Mouse (Mus musculus) embryonic facial prominence, embryonic 10.5 days (tissue): Measurements from ENCODE around the gene Phactr1. TPM values are rescaled to one million over a fixed set of nuclear protein-coding genes. Genes with fewer than 3 reads are reported as not detected.

Experiments
- DNase-seq: peaks from one replicate; pipeline ENCODE4 v3.0.0-alpha.2; 2017; ENCODE audit warnings: low spot score
- H3K27ac ChIP-seq: fragments of 300-500 bp; sonication (generic); replicated peaks from 2 replicates; pipeline ENCODE4 v1.5.1; 2016; ENCODE audit warnings: mild to moderate bottlenecking
- H3K27me3 ChIP-seq: fragments of 300-500 bp; sonication (generic); replicated peaks from 2 replicates; pipeline ENCODE4 v1.6.1; 2016; ENCODE audit warnings: low read depth, mild to moderate bottlenecking; ENCODE audit not compliant: poor library complexity, severe bottlenecking
- H3K36me3 ChIP-seq: fragments of 300-500 bp; sonication (generic); replicated peaks from 2 replicates; pipeline ENCODE4 v1.6.1; 2016; ENCODE audit warnings: mild to moderate bottlenecking, moderate library complexity
- H3K4me1 ChIP-seq: fragments of 300-500 bp; sonication (generic); 2 replicates; pipeline ENCODE4 v1.6.1; 2016
- H3K4me3 ChIP-seq: fragments of 300-500 bp; sonication (generic); 2 replicates; pipeline ENCODE4 v1.5.1; 2016; ENCODE audit warnings: mild to moderate bottlenecking, moderate library complexity
- H3K9me3 ChIP-seq: fragments of 300-500 bp; sonication (generic); 2 replicates; pipeline ENCODE4 v1.6.1; 2016; ENCODE audit warnings: mild to moderate bottlenecking
- WGBS: fragments of 180-500 bp; shearing (Covaris S2); methylation state at CpG from one replicate; pipeline ENCODE4 v1.1.7; 2016; 5-methylcytosine and 5-hydroxymethylcytosine counted together
- polyA plus RNA-seq: library from polyadenylated mRNA; unstranded; fragments of >200 nt; fragmentation: Nextera tagmentation; extraction: Ambion mirVana; gene quantifications from 2 replicates; pipeline ENCODE4 v1.2.1, GENCODE M21; 2016

Phactr1 gene
- polyA plus RNA-seq, 1 experiment from 2014 or later: 14.5 TPM

DNA sequence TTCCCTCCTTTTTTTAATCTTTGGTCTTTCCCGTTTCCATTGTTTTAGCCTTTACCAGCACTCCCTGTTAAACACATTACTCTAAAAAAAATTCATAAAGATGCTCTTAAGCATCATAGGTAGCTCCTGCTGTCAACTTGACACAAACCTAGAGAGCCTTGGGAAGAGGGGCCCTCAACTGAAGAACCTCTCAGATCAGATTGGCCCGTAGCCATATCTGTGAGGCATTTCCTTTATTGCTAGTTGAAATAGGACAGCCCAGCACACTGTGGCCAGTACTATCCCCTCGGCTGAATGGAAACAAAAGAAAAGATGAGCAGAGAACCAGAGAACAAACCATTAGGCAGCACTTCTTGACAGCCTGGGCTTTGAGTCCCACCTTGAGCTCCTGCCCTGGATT, 313.9 kb downstream of the Phactr1 start:
- no peaks in the 10 kb centered on the region for H3K36me3 ChIP-seq
- 87% methylated on average over 3 of the region's 3 CpGs for WGBS
- H3K4me1 ChIP-seq: no peaks in the 10 kb centered on the region
- no peaks in the 10 kb centered on the region for H3K27me3 ChIP-seq
- no peak overlapping the region for H3K4me3 ChIP-seq
- no peak for DNase-seq
- 0 out of 2 replicates have a peak, but pooled peaks cover 2% of the 10 kb centered on the region for H3K9me3 ChIP-seq
- H3K27ac ChIP-seq: no peak overlapping the region

DNA sequence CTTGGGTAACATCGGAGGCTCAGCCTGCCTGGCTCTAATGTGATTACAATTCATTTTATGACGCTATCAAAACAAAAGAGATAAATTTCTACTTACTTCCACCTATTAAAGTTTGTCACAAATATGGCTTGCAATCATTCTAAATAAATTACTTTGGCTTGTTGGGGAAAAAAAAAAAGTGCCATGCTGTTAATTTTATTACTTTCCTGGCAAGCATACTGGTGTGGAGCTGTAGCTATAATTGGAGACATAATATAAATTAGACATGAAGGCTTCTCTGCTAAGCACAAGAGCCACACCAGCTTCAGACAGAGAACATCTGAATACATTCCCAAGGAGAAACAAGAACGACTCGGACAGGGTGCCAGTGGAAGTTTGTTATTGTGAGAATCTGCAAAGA, 315.8 kb downstream of the Phactr1 start:
- Histone ChIP-seq H3K27me3 (no peaks in the 10 kb centered on the region), H3K27ac (no peak overlapping the region), H3K4me1 (no peaks in the 10 kb centered on the region), H3K4me3 (no peak overlapping the region), H3K36me3 (no peaks in the 10 kb centered on the region), H3K9me3 (0 out of 2 replicates have a peak, but pooled peaks cover 2% of the 10 kb centered on the region)
- DNase-seq: no peak
- WGBS: 82% methylated on average over 4 of the region's 4 CpGs

DNA sequence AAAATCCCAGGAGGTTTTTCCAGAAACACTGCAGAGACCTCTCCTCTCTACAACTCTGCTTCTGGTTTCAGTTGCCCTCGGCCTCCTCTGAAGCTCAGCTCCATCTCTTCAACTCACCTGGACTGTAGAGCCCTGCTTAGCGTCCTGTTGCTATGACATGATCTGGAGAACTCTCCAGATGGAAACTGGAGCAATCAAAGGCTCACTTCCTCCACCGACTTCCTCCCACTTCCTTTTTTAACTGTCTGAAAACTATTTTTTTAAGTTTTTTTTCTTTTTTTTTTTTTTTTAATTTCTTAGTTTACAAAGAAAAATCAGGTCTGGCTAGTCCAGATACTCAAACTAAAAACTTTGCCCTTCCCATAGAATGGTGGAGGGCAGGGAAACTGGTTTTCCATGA, 318.9 kb downstream of the Phactr1 start:
- Histone ChIP-seq H3K4me1 (0 out of 2 replicates have a peak, but pooled peaks cover under 1% of the 10 kb centered on the region), H3K36me3 (no peaks in the 10 kb centered on the region), H3K9me3 (no peaks in the 10 kb centered on the region), H3K27ac (no peak overlapping the region), H3K27me3 (no peaks in the 10 kb centered on the region), H3K4me3 (no peak overlapping the region)
- 83% methylated on average over 3 of the region's 3 CpGs for WGBS
- no peak for DNase-seq

DNA sequence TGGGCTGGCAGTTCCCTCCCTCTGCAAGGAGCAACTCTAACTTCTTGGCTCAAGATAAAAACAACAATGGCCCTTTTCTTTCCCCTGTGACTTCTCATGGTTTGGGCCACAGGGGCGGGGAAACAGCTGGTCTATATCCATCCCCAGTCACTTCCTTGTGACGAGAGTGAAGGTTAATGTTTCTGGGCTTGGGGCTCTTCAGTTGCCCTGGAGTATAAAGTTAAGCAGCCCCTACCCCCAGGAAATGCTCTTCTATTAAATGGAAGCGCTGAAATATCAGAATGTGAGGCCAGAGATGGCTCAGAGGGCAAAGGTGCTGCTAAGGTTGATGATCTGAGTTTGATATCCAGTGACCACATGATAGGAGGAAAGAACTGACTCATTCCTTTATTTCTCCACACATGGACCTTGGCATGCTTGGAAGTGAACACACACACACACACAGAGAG, 324.7 kb downstream of the Phactr1 start:
- H3K27ac ChIP-seq: 0 out of 2 replicates have a peak overlapping the region, but pooled peaks have one; percentile 2
- no peaks in the 10 kb centered on the region for H3K27me3 ChIP-seq
- no peaks in the 10 kb centered on the region for H3K36me3 ChIP-seq
- H3K9me3 ChIP-seq: no peaks in the 10 kb centered on the region
- DNase-seq: peak; percentile 37
- H3K4me3 ChIP-seq: no peak overlapping the region
- H3K4me1 ChIP-seq: peaks cover 13% of the 10 kb centered on the region
- WGBS: 17% methylated on average over 3 of the region's 3 CpGs

GRCm38 (mm10) chr13:43008466-43008865, 328.0 kb downstream of the Phactr1 start:
- Histone ChIP-seq H3K9me3 (no peaks in the 10 kb centered on the region), H3K36me3 (no peaks in the 10 kb centered on the region), H3K27me3 (no peaks in the 10 kb centered on the region), H3K4me1 (peaks cover 13% of the 10 kb centered on the region), H3K4me3 (no peak overlapping the region), H3K27ac (no peak overlapping the region)
- 81% methylated on average over 5 of the region's 5 CpGs for WGBS
- DNase-seq: no peak

DNA sequence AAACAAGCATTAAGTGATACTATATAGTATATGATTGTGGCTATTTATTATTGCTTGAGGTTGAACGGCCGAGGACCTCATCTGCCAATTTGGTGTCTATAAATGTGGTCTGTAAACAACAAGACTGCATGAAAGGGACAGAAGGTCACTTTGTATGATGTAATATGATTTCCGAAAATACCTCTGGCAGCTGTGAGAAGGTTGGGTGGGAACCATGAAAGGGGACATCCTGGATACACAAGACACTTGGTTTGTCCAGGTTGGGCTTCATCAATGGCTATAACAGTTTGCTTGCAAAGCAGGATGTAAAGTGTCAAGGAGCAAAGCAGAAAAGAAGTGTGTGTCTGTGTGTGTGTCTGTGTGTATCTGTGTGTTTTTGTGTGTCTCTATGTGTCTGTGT, 329.2 kb downstream of the Phactr1 start:
- peaks cover 10% of the 10 kb centered on the region for H3K4me1 ChIP-seq
- no peaks in the 10 kb centered on the region for H3K27me3 ChIP-seq
- WGBS: 91% methylated on average over 3 of the region's 3 CpGs
- no peaks in the 10 kb centered on the region for H3K9me3 ChIP-seq
- H3K36me3 ChIP-seq: no peaks in the 10 kb centered on the region
- H3K27ac ChIP-seq: no peak overlapping the region
- no peak overlapping the region for H3K4me3 ChIP-seq
- DNase-seq: no peak

DNA sequence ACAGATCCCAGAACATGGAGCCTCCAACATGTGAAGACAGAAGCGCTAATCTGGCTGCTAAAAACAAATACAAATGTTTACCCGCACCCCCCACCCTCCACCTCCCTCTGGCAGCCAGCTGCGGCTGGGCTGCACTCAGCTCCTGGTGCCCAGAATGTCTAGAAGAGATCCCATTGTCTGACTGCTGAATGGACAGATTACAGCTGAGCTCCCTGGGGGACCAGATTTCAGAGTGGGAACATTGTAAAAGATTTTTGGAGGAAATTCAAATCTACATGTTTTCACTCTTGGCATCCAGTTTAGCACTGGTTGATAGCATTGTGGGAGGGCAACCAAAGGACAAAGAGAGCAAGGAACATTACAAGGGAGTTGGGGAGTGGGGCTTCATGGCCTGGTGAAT, 331.1 kb downstream of the Phactr1 start:
- Histone ChIP-seq H3K27ac (no peak overlapping the region), H3K27me3 (no peaks in the 10 kb centered on the region), H3K4me3 (no peak overlapping the region), H3K36me3 (no peaks in the 10 kb centered on the region), H3K4me1 (no peaks in the 10 kb centered on the region), H3K9me3 (no peaks in the 10 kb centered on the region)
- WGBS: 48% methylated on average over 3 of the region's 3 CpGs
- DNase-seq: no peak

DNA sequence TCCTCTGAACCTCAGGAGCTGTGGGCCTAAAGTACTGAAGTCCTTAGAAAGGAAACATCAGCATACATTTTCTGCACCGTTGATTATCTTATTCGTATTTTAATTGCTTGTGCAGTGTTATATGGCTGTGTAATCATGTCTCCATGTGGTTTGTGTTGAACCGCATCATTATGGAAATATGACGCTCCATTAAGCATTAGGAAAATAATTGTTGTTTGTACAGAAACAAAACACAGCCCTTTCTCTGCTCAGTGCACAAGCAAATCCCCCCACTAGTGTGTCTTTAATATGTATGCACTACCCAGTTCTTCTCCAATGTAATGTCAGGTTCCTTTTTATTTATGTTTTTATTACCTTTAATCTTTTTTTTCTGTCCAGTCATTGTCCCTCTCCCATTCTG, 333.6 kb downstream of the Phactr1 start:
- H3K27me3 ChIP-seq: no peaks in the 10 kb centered on the region
- no peak overlapping the region for H3K4me3 ChIP-seq
- H3K36me3 ChIP-seq: no peaks in the 10 kb centered on the region
- H3K9me3 ChIP-seq: no peaks in the 10 kb centered on the region
- no peak for DNase-seq
- H3K4me1 ChIP-seq: peaks cover 4% of the 10 kb centered on the region
- WGBS: 91% methylated on average over 4 of the region's 4 CpGs
- no peak overlapping the region for H3K27ac ChIP-seq

DNA sequence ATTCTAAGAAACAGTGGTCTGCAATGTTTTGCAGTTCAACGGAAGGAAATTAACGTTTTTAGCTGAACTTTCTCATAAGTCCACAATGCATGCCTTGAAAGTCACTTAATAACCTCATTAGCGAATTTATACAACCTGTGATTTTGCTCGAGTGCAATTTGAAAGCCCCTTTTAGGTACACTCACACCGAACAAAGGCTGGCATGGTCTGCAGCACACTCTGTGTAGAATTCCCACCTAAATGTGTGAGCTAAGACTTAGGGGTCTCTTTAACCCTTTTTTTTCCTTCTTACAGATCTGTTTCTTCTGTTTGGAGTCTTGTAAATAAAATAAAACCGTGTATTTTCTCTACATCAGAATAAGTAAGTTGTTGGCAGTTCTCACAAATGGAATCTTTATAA, 335.3 kb downstream of the Phactr1 start:
- Histone ChIP-seq H3K9me3 (no peaks in the 10 kb centered on the region), H3K4me3 (no peak overlapping the region), H3K27me3 (no peaks in the 10 kb centered on the region), H3K4me1 (peaks cover 6% of the 10 kb centered on the region), H3K27ac (no peak overlapping the region), H3K36me3 (no peaks in the 10 kb centered on the region)
- no peak for DNase-seq
- 80% methylated on average over 6 of the region's 6 CpGs for WGBS

DNA sequence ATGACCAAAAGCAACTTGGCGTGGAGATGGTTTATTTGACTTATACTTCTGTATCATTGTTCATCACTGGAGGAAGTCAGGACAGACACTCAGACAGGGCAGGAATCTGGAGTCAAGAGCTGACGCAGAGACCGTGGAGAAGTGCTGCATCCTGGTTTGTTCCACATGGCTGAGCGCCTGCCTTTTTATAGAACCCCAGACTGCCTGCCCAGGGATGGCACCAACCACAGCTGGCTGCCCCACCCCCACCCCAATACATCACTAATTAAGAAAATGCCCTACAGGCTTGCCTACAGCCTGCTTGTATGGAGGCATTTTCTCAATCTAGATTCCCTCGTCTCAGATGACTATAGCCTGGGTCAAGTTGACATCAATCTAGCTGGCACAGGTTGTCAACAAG, 338.4 kb downstream of the Phactr1 start:
- no peaks in the 10 kb centered on the region for H3K36me3 ChIP-seq
- no peak for DNase-seq
- peaks cover 6% of the 10 kb centered on the region for H3K4me1 ChIP-seq
- no peaks in the 10 kb centered on the region for H3K9me3 ChIP-seq
- no peak overlapping the region for H3K27ac ChIP-seq
- 73% methylated on average over 5 of the region's 5 CpGs for WGBS
- no peak overlapping the region for H3K4me3 ChIP-seq
- H3K27me3 ChIP-seq: no peaks in the 10 kb centered on the region

GRCm38 (mm10) chr13:43021031-43021430, 340.6 kb downstream of the Phactr1 start:
- no peak overlapping the region for H3K27ac ChIP-seq
- H3K27me3 ChIP-seq: no peaks in the 10 kb centered on the region
- WGBS: 76% methylated on average over 6 of the region's 6 CpGs
- 0 out of 2 replicates have a peak, but pooled peaks cover 4% of the 10 kb centered on the region for H3K9me3 ChIP-seq
- H3K4me1 ChIP-seq: peaks cover 6% of the 10 kb centered on the region
- no peak for DNase-seq
- no peaks in the 10 kb centered on the region for H3K36me3 ChIP-seq
- no peak overlapping the region for H3K4me3 ChIP-seq

- H3K27ac ChIP-seq: no peak overlapping the region
- DNase-seq: no peak
- 86% methylated on average over 5 of the region's 5 CpGs for WGBS
- H3K4me1 ChIP-seq: peaks cover 6% of the 10 kb centered on the region
- H3K27me3 ChIP-seq: no peaks in the 10 kb centered on the region
- H3K4me3 ChIP-seq: no peak overlapping the region
- 0 out of 2 replicates have a peak, but pooled peaks cover 4% of the 10 kb centered on the region for H3K9me3 ChIP-seq
- H3K36me3 ChIP-seq: no peaks in the 10 kb centered on the region
Observed at GRCm38 (mm10) chr13:43023005-43023404, 342.6 kb downstream of the Phactr1 start.

DNA sequence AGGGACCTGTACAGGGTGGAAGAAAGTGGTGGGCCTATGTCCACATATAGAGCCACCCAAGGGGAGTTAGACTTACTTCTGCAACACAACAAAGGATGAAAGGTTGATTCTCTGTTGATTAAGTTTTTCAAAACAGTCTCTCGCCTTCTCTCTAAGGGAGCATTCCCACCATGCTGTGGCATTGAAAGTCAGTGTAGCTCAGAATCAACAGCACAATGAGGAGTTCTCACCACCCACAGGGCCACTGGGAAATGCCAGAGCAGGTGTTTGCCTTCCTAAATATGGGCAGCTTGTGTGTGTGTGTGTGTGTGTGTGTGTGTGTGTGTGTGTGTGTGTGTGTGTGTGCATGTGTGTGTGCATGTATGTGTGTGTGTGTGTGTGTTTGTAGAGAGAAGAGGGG, 347.1 kb downstream of the Phactr1 start:
- H3K9me3 ChIP-seq: 0 out of 2 replicates have a peak, but pooled peaks cover 4% of the 10 kb centered on the region
- H3K27ac ChIP-seq: no peak overlapping the region
- DNase-seq: no peak
- H3K27me3 ChIP-seq: no peaks in the 10 kb centered on the region
- H3K4me1 ChIP-seq: no peaks in the 10 kb centered on the region
- H3K4me3 ChIP-seq: no peak overlapping the region
- no peaks in the 10 kb centered on the region for H3K36me3 ChIP-seq
- WGBS: 69% methylated on average over 1 of the region's 1 CpGs

GRCm38 (mm10) chr13:43030222-43030621, 349.8 kb downstream of the Phactr1 start:
- Histone ChIP-seq H3K4me3 (no peak overlapping the region), H3K27ac (no peak overlapping the region), H3K4me1 (no peaks in the 10 kb centered on the region), H3K27me3 (no peaks in the 10 kb centered on the region), H3K9me3 (peaks cover 5% of the 10 kb centered on the region; the same call in 1 of the 2 replicates), H3K36me3 (no peaks in the 10 kb centered on the region)
- DNase-seq: no peak
- 87% methylated on average over 2 of the region's 2 CpGs for WGBS
